Comparison of ENCODE assay signal across 10 mouse cellular contexts in genomic region chr14:54233559-54234143, GRCm38 (mm10). TPM values are rescaled to one million over a fixed set of nuclear protein-coding genes. Genes with fewer than 3 reads are reported as not detected.
A peak's percentile ranks its signal among the peaks of the same experiment; 100 is the strongest.
DNase-seq lines count a peak whose midpoint lies in the region; ATAC-seq lines count a peak whose summit lies in the region.
"Had no signal": no experiment of that assay in that cellular context is flagged by ENCODE, and none has a peak within 500 bp of the region (broad histone marks: within the 10 kb centered on the region; RNA-seq: fewer than 3 reads in every experiment).

No protein-coding gene starts in this region.

- no peak overlapping the region for H3K9ac ChIP-seq in midbrain, embryonic 14.5 days (replicated peaks; ENCODE audit: low read length)
- no peak overlapping the region for H3K9ac ChIP-seq in midbrain, embryonic 11.5 days (ENCODE audit: low read length)
- no peak overlapping the region for H3K9ac ChIP-seq in hindbrain, embryonic 14.5 days

- peaks cover 48% of the 10 kb centered on the region for H3K4me1 ChIP-seq in heart, embryonic 10.5 days
- H3K4me1 ChIP-seq in midbrain, embryonic 14.5 days (ENCODE audit: control insufficient read depth, insufficient read depth, low read length): peaks cover 23% of the 10 kb centered on the region
- peaks cover 11% of the 10 kb centered on the region for H3K4me1 ChIP-seq in midbrain, embryonic 11.5 days (ENCODE audit: control insufficient read depth, insufficient read depth, low read length)
- peaks cover 12% of the 10 kb centered on the region for H3K4me1 ChIP-seq in hindbrain, embryonic 14.5 days (replicated peaks; ENCODE audit: control insufficient read depth, insufficient read depth, low read length)

- 68% methylated on average over 16 of the region's 16 CpGs for WGBS in heart, embryonic 10.5 days
- 73% methylated on average over 16 of the region's 16 CpGs for WGBS in midbrain, embryonic 14.5 days
- WGBS in midbrain, embryonic 11.5 days: 78% methylated on average over 16 of the region's 16 CpGs
- 74% methylated on average over 16 of the region's 16 CpGs for WGBS in hindbrain, embryonic 14.5 days

- H3K27me3 ChIP-seq in heart, embryonic 10.5 days (ENCODE audit: insufficient read depth, poor library complexity, severe bottlenecking): no peaks in the 10 kb centered on the region
- H3K27me3 ChIP-seq in midbrain, embryonic 14.5 days (ENCODE audit: control insufficient read depth, insufficient read depth, low read length): no peaks in the 10 kb centered on the region
- no peaks in the 10 kb centered on the region for H3K27me3 ChIP-seq in midbrain, embryonic 11.5 days (ENCODE audit: control insufficient read depth, insufficient read depth, low read length)
- no peaks in the 10 kb centered on the region for H3K27me3 ChIP-seq in hindbrain, embryonic 14.5 days (ENCODE audit: control insufficient read depth, insufficient read depth, low read length)
- no peaks in the 10 kb centered on the region for H3K27me3 ChIP-seq in splenic B cell, adult 2 months (ENCODE audit: control insufficient read depth, insufficient read depth, low read length, poor library complexity, severe bottlenecking)

- intact Hi-C loops in heart, postnatal 25 days (cut with DNase I): no loop called here
- intact Hi-C loops in left cerebral cortex, postnatal 14 days (cut with DNase I): no loop called here

- no peaks in the 10 kb centered on the region for H3K9me3 ChIP-seq in heart, embryonic 10.5 days
- no peaks in the 10 kb centered on the region for H3K9me3 ChIP-seq in midbrain, embryonic 14.5 days (ENCODE audit: control insufficient read depth, low read length)
- H3K9me3 ChIP-seq in midbrain, embryonic 11.5 days (ENCODE audit: control insufficient read depth, low read length): no peaks in the 10 kb centered on the region
- H3K9me3 ChIP-seq in hindbrain, embryonic 14.5 days (ENCODE audit: control insufficient read depth, low read length): no peaks in the 10 kb centered on the region

- H3K4me3 ChIP-seq in heart, embryonic 10.5 days: no peak overlapping the region
- H3K4me3 ChIP-seq in midbrain, embryonic 14.5 days (replicated peaks; ENCODE audit: low read depth, low read length): no peak overlapping the region
- no peak overlapping the region for H3K4me3 ChIP-seq in midbrain, embryonic 11.5 days (ENCODE audit: low read depth, low read length)
- no peak overlapping the region for H3K4me3 ChIP-seq in hindbrain, embryonic 14.5 days (replicated peaks; ENCODE audit: low read length)

- peaks cover 16% of the 10 kb centered on the region; the same call in 1 of the 2 replicates for H3K36me3 ChIP-seq in heart, embryonic 10.5 days
- H3K36me3 ChIP-seq in midbrain, embryonic 14.5 days (ENCODE audit: control insufficient read depth, insufficient read depth, low read length): peaks cover 20% of the 10 kb centered on the region; the same call in 1 of the 2 replicates
- no peaks in the 10 kb centered on the region for H3K36me3 ChIP-seq in midbrain, embryonic 11.5 days (ENCODE audit: control insufficient read depth, insufficient read depth, low read length)
- H3K36me3 ChIP-seq in hindbrain, embryonic 14.5 days (replicated peaks; ENCODE audit: control insufficient read depth, insufficient read depth): peaks cover 13% of the 10 kb centered on the region
- peaks cover 4% of the 10 kb centered on the region; the same call in 1 of the 2 replicates for H3K36me3 ChIP-seq in splenic B cell, adult 2 months (ENCODE audit: control insufficient read depth, insufficient read depth, low read length, poor library complexity, severe bottlenecking)

- DNase-seq in heart, embryonic 10.5 days (ENCODE audit: low spot score): no peak
- no peak for DNase-seq in heart, postnatal 25 days (ENCODE audit: low spot score)
- no peak for DNase-seq in midbrain, embryonic 14.5 days
- DNase-seq in midbrain, embryonic 11.5 days (ENCODE audit: low spot score, missing footprints): no peak
- no peak for DNase-seq in hindbrain, embryonic 14.5 days (ENCODE audit: low spot score)
- DNase-seq in splenic B cell, adult 2 months (ENCODE audit: low read depth, low spot score): peak; percentile 74
- no peak for DNase-seq in left cerebral cortex, postnatal 14 days (ENCODE audit: low spot score in 2 of 2)
- no peak for DNase-seq in cerebellum, adult 18-20 months
- DNase-seq: right cerebral cortex, postnatal 14 days had no signal

- no peak overlapping the region for H3K4me2 ChIP-seq in midbrain, embryonic 14.5 days (ENCODE audit: low read length)
- H3K4me2 ChIP-seq in midbrain, embryonic 11.5 days: no peak overlapping the region
- no peak overlapping the region for H3K4me2 ChIP-seq in hindbrain, embryonic 14.5 days (replicated peaks)

- peak overlapping the region; percentile 79 for H3K27ac ChIP-seq in heart, embryonic 10.5 days
- peak overlapping the region; percentile 26; the same call in 1 of the 2 replicates for H3K27ac ChIP-seq in midbrain, embryonic 14.5 days (replicated peaks; ENCODE audit: low read depth, low read length)
- H3K27ac ChIP-seq in midbrain, embryonic 11.5 days (ENCODE audit: low read depth, low read length): no peak overlapping the region
- peak overlapping the region; percentile 74; the same call in 1 of the 2 replicates for H3K27ac ChIP-seq in hindbrain, embryonic 14.5 days

- ATAC-seq in midbrain, embryonic 14.5 days (ENCODE audit: low FRiP score, low TSS enrichment): no peak
- no peak for ATAC-seq in midbrain, embryonic 11.5 days (ENCODE audit: low FRiP score)
- no peak for ATAC-seq in hindbrain, embryonic 14.5 days (ENCODE audit: low FRiP score)

RNA-seq across cellular contexts. Expression of gene Dad1, which starts 20.3 kb away (rescaled TPM):
- 298 and 356 TPM in 2 replicates for polyA plus RNA-seq in heart, embryonic 10.5 days (2016; fragmentation: Nextera tagmentation; extraction: Ambion mirVana)
- total RNA-seq in heart, postnatal 25 days (2021): 100 to 1,000 TPM; 103 to 112 TPM
- polyA plus RNA-seq in midbrain, embryonic 14.5 days (2014; fragmentation: Nextera tagmentation; extraction: Ambion mirVana): 338 and 385 TPM in 2 replicates
- polyA plus RNA-seq in midbrain, embryonic 11.5 days (2014; fragmentation: Nextera tagmentation; extraction: Ambion mirVana): 229 and 237 TPM in 2 replicates
- 365 and 386 TPM in 2 replicates for polyA plus RNA-seq in hindbrain, embryonic 14.5 days (2014; fragmentation: Nextera tagmentation; extraction: Ambion mirVana)
- total RNA-seq in left cerebral cortex, postnatal 14 days (2021): 100 to 1,000 TPM; 118 to 127 TPM

RNA-seq across cellular contexts. Expression of gene Abhd4, which starts 20.3 kb away (rescaled TPM):
- 66.0 and 89.0 TPM in 2 replicates for polyA plus RNA-seq in heart, embryonic 10.5 days (2016; fragmentation: Nextera tagmentation; extraction: Ambion mirVana)
- 10 to 100 TPM; 44.6 to 44.8 TPM for total RNA-seq in heart, postnatal 25 days (2021)
- 46.6 and 48.0 TPM in 2 replicates for polyA plus RNA-seq in midbrain, embryonic 14.5 days (2014; fragmentation: Nextera tagmentation; extraction: Ambion mirVana)
- 38.3 and 38.4 TPM in 2 replicates for polyA plus RNA-seq in midbrain, embryonic 11.5 days (2014; fragmentation: Nextera tagmentation; extraction: Ambion mirVana)
- polyA plus RNA-seq in hindbrain, embryonic 14.5 days (2014; fragmentation: Nextera tagmentation; extraction: Ambion mirVana): 64.5 and 65.4 TPM in 2 replicates
- 10 to 100 TPM; 50.3 to 51.0 TPM for total RNA-seq in left cerebral cortex, postnatal 14 days (2021)

RNA-seq across cellular contexts. Expression of gene Olfr49, which starts 51.1 kb away (rescaled TPM):
- polyA plus RNA-seq in heart, embryonic 10.5 days (2016; fragmentation: Nextera tagmentation; extraction: Ambion mirVana): 0.08 TPM in 1 of 2 replicates, not detected in the other
- total RNA-seq in heart, postnatal 25 days (2021): not detected
- not detected in 2 replicates for polyA plus RNA-seq in midbrain, embryonic 14.5 days (2014; fragmentation: Nextera tagmentation; extraction: Ambion mirVana)
- not detected in 2 replicates for polyA plus RNA-seq in midbrain, embryonic 11.5 days (2014; fragmentation: Nextera tagmentation; extraction: Ambion mirVana)
- not detected in 2 replicates for polyA plus RNA-seq in hindbrain, embryonic 14.5 days (2014; fragmentation: Nextera tagmentation; extraction: Ambion mirVana)
- not detected for total RNA-seq in left cerebral cortex, postnatal 14 days (2021)
- total RNA-seq: gastrocnemius, adult 18-20 months had no signal
